Mouse (Mus musculus) kidney, embryonic 16.5 days (tissue): ENCODE results near the gene Gckr. TPM values are rescaled to one million over a fixed set of nuclear protein-coding genes. Genes with fewer than 3 reads are reported as not detected.

Experiments
- ATAC-seq: fragments of 200-750 bp; cut with Nextera tagmentation; 2 replicates; pipeline ENCODE4 v1.8.0; 2017; ENCODE audit warnings: moderate TSS enrichment; ENCODE audit not compliant: low FRiP score, low TSS enrichment
- H3K27ac ChIP-seq: fragments of 300-500 bp; sonication (generic); 2 replicates; pipeline ENCODE4 v1.5.1; 2014; ENCODE audit warnings: low read length
- H3K27me3 ChIP-seq: fragments of 300-500 bp; sonication (generic); 2 replicates; pipeline ENCODE4 v1.6.1; 2014; ENCODE audit warnings: low read length, control low read depth, mixed read lengths; ENCODE audit not compliant: insufficient read depth
- H3K36me3 ChIP-seq: fragments of 300-500 bp; sonication (generic); 2 replicates; pipeline ENCODE4 v1.6.1; 2014; ENCODE audit warnings: low read length, control low read depth, mixed read lengths; ENCODE audit not compliant: insufficient read depth
- H3K4me1 ChIP-seq: fragments of 300-500 bp; sonication (generic); 2 replicates; pipeline ENCODE4 v1.6.1; 2014; ENCODE audit warnings: low read length, control low read depth, mixed read lengths; ENCODE audit not compliant: insufficient read depth
- H3K4me2 ChIP-seq: fragments of 300-500 bp; sonication (generic); replicated peaks from 2 replicates; pipeline ENCODE4 v1.6.1; 2014; ENCODE audit warnings: low read depth, low read length
- H3K4me3 ChIP-seq: fragments of 300-500 bp; sonication (generic); 2 replicates; pipeline ENCODE4 v1.5.1; 2014; ENCODE audit warnings: mild to moderate bottlenecking, low read length
- H3K9ac ChIP-seq: fragments of 300-500 bp; sonication (generic); replicated peaks from 2 replicates; pipeline ENCODE4 v1.6.1; 2014; ENCODE audit warnings: low read length
- H3K9me3 ChIP-seq: fragments of 300-500 bp; sonication (generic); 2 replicates; pipeline ENCODE4 v1.6.1; 2016; ENCODE audit warnings: low read length, control low read depth
- WGBS: fragments of 180-500 bp; shearing (Covaris S2); extraction: QIAGEN DNeasy Blood & Tissue Kit; methylation state at CpG from one replicate; pipeline ENCODE4 v1.1.7; 2014; 5-methylcytosine and 5-hydroxymethylcytosine counted together
- polyA plus RNA-seq: library from polyadenylated mRNA; unstranded; fragments of >200 nt; fragmentation: Nextera tagmentation; extraction: Ambion mirVana; gene quantifications from 2 replicates; pipeline ENCODE4 v1.2.1, GENCODE M21; 2015

Gene Gckr
- polyA plus RNA-seq, 1 experiment from 2014 or later, result 0.24 TPM

DNA sequence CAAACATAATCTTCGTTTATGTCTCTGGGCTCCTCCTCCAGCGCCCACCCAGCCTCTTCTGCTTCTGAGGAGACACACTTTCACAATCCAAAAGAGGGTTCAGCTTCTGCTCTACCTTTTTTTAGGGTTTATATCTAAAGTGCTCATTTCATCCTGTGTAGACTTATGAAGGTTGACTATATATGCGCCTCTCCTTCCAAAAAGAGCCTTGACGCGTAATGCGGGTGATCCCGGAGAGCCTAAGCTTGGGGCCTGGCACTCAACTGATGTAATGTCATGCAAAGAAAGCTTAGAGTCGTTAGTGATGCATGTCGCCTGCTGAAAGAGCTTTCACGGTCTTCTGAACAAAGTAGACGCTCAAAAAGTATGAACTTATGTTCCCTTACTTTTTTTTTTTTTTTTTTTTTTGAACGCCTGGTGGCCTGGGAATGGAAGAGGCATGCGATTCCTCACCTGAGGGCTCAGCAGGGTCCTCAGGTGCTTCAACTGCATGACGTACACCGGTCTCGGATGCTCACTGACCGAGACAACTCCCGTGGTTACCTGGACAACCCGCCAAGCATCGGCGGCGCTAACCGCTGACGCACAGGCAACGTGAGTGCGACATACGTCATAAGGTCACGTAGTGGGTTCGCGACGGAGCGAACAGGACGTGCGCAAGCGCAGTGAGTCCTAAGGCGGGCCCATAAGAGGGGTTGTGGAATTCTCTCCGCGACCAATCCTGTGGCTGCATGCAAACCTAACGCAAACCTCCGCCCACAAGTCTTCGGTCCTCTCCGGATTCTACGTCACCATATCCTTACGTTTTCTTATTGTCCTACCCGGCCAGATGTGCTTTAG lies 6.5 kb upstream of the Gckr start, which contains the start of gene Ift172:
Gene Ift172, minus strand, starts transcription at position 596 of the 840 bp plus-strand sequence.
- ATAC-seq, result peak; percentile 94
- WGBS, result 1% methylated on average over 45 of the region's 45 CpGs
- peak within 1 kb of the TSS; percentile 74 for H3K4me2 ChIP-seq
- H3K4me1 ChIP-seq, result peaks cover 12% of the 10 kb centered on the region
- H3K4me3 ChIP-seq, result peak within 1 kb of the TSS; percentile 61
- peaks cover 7% of the 10 kb centered on the region; the same call in 1 of the 2 replicates for H3K36me3 ChIP-seq
- peak within 1 kb of the TSS; percentile 69 for H3K9ac ChIP-seq
- no peaks in the 10 kb centered on the region for H3K27me3 ChIP-seq
- H3K9me3 ChIP-seq, result no peaks in the 10 kb centered on the region
- peak within 1 kb of the TSS; percentile 67 for H3K27ac ChIP-seq

DNA sequence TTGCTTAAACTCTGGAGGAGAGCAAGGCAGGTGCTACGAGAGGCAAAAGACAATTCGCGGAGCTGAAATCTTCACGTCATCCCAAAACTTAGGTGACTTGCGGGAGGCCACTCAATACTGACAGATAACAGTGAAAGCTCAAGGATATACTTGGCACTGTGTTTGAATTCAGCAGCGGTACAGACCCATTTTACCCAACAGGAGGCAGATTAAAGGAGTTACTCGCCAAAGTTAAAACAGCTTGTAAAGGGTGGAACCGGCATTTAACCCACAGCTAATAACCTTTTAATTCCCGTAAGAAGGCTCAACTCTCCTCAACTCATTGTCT lies 5.9 kb upstream of the Gckr start:
- Histone ChIP-seq H3K27me3 (no peaks in the 10 kb centered on the region), H3K9ac (peak overlapping the region; percentile 60), H3K36me3 (peaks cover 1% of the 10 kb centered on the region; the same call in 1 of the 2 replicates), H3K27ac (peak overlapping the region; percentile 67), H3K4me2 (peak overlapping the region; percentile 74), H3K4me1 (peaks cover 15% of the 10 kb centered on the region), H3K9me3 (no peaks in the 10 kb centered on the region), H3K4me3 (peak overlapping the region; percentile 61)
- no peak for ATAC-seq
- WGBS, result 4% methylated on average over 9 of the region's 9 CpGs

DNA sequence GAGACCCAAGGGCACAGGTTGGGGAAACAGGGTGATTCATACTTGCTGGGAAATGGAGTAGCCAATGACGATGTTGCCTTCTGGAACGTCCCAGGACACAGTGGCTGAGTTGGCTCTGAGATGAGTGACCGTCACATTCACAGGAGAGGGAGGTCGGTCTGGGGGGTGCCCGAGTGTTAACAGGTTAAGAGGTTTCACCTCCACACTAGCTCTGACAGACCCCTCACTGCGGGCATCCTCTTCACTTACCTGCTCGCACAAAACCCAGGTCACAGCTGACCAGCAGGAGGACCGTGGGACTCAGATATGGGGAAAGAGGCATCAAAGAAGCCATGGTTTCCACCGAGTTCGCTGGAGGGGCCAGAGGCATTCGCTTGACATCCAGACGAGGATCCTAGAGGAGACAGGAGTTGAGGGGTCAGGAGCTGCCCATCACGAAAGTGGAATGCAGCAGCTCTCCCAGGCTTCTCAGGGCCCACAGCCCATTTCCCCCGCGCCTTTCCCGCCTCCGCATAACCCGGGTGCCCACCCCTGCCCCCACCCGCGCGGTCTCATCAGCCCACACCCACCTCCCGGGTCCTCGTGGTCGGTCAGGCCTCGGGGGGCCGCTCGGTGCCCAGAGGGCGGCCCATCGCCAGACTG lies 2.2 kb upstream of the Gckr start:
- no peaks in the 10 kb centered on the region for H3K9me3 ChIP-seq
- H3K4me3 ChIP-seq, result peak overlapping the region; percentile 82
- H3K36me3 ChIP-seq, result no peaks in the 10 kb centered on the region
- H3K4me2 ChIP-seq, result peak overlapping the region; percentile 98
- H3K4me1 ChIP-seq, result peaks cover 15% of the 10 kb centered on the region
- peak overlapping the region; percentile 43 for H3K27ac ChIP-seq
- 3% methylated on average over 29 of the region's 29 CpGs for WGBS
- ATAC-seq, result no peak
- H3K27me3 ChIP-seq, result no peaks in the 10 kb centered on the region
- peak overlapping the region; percentile 88 for H3K9ac ChIP-seq

DNA sequence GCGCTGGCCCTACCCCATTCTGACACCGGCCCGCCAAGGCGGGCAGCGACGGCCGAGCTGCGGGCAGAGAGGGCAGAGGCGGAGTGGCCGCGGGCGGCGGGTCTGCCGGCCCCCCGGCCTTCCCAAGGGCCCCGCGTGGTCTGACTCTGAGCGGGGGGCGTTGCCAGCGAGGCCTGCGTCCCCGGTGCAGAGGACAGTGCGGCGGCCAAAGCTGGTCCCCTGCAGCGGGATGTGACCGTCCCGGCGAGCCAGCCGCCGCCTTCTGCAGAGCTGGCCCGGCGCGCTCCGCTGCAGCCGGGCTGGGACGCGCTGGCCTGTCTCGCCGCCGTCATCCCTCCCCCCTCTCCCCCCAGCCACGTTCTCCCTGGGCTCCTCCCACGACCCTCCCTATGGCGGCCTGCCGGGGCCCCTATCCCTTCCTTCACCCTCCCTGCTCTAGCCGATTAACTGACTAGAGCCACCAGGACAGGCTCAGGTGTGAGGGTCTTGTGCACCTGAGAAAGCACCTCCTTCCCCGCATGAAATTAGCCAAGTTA lies 1.6 kb upstream of the Gckr start, which contains the start of gene Fndc4:
Gene Fndc4, minus strand, starts transcription at position 475 of the 536 bp plus-strand sequence.
- 0% methylated on average over 39 of the region's 46 CpGs for WGBS
- Histone ChIP-seq H3K4me3 (peak within 1 kb of the TSS; percentile 82), H3K9ac (peak within 1 kb of the TSS; percentile 88), H3K36me3 (no peaks in the 10 kb centered on the region), H3K27me3 (no peaks in the 10 kb centered on the region), H3K27ac (peak within 1 kb of the TSS; percentile 43), H3K4me2 (peak within 1 kb of the TSS; percentile 98), H3K9me3 (no peaks in the 10 kb centered on the region), H3K4me1 (peaks cover 15% of the 10 kb centered on the region)
- ATAC-seq, result peak; percentile 64

DNA sequence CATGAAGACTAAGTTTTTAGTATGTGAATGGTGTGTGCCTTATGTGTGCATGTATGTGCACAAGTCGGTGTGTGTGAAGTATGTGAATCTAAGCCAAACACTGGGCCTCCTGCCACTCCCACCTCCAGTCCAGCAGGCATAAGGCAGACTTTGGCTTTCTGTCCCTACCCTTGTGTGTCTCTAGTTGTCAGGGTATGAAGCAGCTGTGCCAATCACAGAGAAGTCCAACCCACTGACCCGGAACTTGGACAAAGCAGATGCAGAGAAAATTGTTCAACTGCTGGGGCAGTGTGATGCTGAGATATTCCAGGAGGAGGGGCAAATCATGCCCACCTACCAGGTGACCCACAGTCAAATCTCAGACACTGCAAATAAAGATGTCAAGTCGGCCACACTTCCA lies 738 bp downstream of the Gckr start:
- H3K4me3 ChIP-seq, result no peak overlapping the region
- no peak overlapping the region for H3K4me2 ChIP-seq
- no peaks in the 10 kb centered on the region for H3K27me3 ChIP-seq
- no peak overlapping the region for H3K27ac ChIP-seq
- H3K9me3 ChIP-seq, result no peaks in the 10 kb centered on the region
- H3K36me3 ChIP-seq, result no peaks in the 10 kb centered on the region
- peaks cover 10% of the 10 kb centered on the region for H3K4me1 ChIP-seq
- 67% methylated on average over 3 of the region's 3 CpGs for WGBS
- no peak for ATAC-seq
- no peak overlapping the region for H3K9ac ChIP-seq

DNA sequence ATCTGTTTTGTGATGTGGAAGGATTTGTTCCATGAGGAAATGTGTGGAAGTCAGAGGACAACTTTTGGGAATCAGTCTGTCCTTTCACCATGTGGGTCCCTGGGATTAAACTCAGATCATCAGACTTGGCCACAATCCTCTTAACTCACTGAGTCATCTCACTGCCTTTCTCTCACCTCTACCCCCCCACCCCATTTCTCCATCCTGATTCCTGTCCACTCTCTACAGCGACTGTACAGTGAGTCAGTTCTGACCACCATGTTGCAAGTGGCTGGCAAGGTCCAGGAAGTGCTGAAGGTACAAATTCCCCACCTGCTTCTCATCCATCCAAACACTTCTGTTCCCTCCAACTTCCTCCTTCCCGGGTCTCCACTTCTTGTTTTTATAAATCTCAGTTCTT lies 1.2 kb downstream of the Gckr start:
- H3K27ac ChIP-seq, result no peak overlapping the region
- peaks cover 10% of the 10 kb centered on the region for H3K4me1 ChIP-seq
- no peak overlapping the region for H3K4me3 ChIP-seq
- no peak overlapping the region for H3K9ac ChIP-seq
- H3K4me2 ChIP-seq, result no peak overlapping the region
- 57% methylated on average over 2 of the region's 2 CpGs for whole genome bisulfite sequencing
- H3K9me3 ChIP-seq, result no peaks in the 10 kb centered on the region
- H3K36me3 ChIP-seq, result no peaks in the 10 kb centered on the region
- no peak for ATAC-seq
- no peaks in the 10 kb centered on the region for H3K27me3 ChIP-seq

DNA sequence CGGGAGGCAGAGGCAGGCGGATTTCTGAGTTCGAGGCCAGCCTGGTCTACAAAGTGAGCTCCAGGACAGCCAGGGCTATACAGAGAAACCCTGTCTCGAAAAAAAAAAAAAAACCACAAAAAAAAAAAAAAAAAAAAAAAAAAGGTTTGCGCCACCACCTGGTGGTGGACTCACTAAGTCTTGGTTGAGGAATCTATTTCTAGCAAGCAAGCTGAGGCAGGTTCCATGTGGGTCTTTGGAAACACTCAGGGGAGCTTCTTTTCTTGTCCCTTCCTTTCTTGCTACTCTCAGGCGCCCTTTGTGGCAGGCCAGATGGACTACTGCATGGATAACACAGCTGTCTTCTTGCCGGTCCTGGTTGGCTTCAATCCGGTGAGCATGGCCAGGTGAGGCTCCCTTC lies 4.6 kb downstream of the Gckr start:
- Histone ChIP-seq H3K4me3 (no peak overlapping the region), H3K9me3 (no peaks in the 10 kb centered on the region), H3K27me3 (no peaks in the 10 kb centered on the region), H3K36me3 (no peaks in the 10 kb centered on the region), H3K4me1 (no peaks in the 10 kb centered on the region), H3K4me2 (no peak overlapping the region), H3K9ac (no peak overlapping the region), H3K27ac (no peak overlapping the region)
- no peak for ATAC-seq
- WGBS, result 65% methylated on average over 8 of the region's 8 CpGs

DNA sequence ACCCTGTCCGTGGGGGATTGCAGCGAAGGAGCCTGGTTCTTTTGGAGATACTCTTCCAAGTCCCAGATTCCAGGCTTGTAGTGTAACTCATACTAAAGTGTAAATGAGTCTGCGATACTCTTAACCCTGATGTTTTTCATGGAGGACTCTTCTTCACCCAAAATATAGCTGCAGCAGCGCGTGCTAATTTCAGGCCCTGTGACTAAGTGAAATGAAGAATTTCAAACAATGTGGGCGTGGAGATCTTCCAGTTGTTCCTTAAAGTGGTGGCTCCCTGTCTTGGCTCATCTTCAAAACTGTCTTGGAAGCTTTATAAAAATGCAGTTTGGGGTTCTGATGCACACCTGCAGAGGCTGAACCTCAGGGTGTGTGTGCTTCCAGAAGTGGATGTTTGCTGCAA lies 5.8 kb downstream of the Gckr start:
- H3K9ac ChIP-seq, result no peak overlapping the region
- no peak overlapping the region for H3K4me2 ChIP-seq
- ATAC-seq, result no peak
- H3K4me3 ChIP-seq, result no peak overlapping the region
- WGBS, result 86% methylated on average over 6 of the region's 6 CpGs
- H3K4me1 ChIP-seq, result no peaks in the 10 kb centered on the region
- no peak overlapping the region for H3K27ac ChIP-seq
- H3K9me3 ChIP-seq, result no peaks in the 10 kb centered on the region
- no peaks in the 10 kb centered on the region for H3K36me3 ChIP-seq
- no peaks in the 10 kb centered on the region for H3K27me3 ChIP-seq

DNA sequence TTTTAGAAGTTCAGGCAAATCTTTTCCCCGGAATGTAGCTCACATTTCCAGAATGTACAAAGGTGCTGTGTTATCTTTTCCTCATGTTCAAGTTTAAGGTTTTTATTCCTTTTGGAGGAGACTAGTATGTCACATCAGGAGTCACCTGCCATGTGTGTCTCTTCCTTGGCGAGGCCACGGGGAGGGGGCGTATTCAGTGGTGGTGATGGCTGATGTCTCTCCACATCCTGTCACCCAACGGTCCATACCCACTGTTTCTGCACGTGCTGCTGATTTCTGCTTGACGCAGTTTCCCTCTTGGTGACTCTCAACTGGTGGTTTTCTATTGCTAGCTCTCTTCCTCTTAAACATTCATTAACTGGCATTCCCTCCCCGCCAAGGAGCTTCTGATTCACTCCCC lies 15.6 kb downstream of the Gckr start:
- no peak for ATAC-seq
- 84% methylated on average over 8 of the region's 8 CpGs for WGBS
- H3K9ac ChIP-seq, result no peak overlapping the region

DNA sequence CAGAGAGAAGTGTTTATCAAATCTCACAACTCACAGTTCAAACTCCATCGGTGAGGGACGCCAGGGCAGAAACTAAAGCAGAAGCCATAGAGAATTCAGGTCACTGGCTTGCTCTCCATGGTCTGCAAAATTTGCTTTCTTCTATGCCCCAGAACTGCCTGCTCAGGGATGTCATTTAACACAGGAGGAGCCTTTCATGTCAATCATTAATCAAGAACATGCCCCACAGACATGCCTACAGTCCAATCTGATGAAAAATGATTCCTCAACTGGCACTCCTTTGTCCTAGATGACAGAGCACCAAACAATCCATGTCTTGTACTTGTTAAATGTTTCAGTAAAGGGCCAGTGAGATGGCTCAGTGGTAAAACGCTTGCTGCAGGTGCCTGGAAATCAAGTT lies 25.5 kb downstream of the Gckr start:
- Histone ChIP-seq H3K27ac (no peak overlapping the region), H3K4me2 (no peak overlapping the region), H3K4me1 (no peaks in the 10 kb centered on the region), H3K36me3 (no peaks in the 10 kb centered on the region), H3K9ac (no peak overlapping the region), H3K4me3 (no peak overlapping the region), H3K27me3 (no peaks in the 10 kb centered on the region), H3K9me3 (no peaks in the 10 kb centered on the region)
- WGBS, result 61% methylated on average over 3 of the region's 3 CpGs
- ATAC-seq, result no peak

More for the DNA sequence above, 15.6 kb downstream of the Gckr start:
- no peak overlapping the region for H3K4me3 ChIP-seq
- H3K9me3 ChIP-seq, result no peaks in the 10 kb centered on the region
- no peaks in the 10 kb centered on the region for H3K36me3 ChIP-seq
- H3K27ac ChIP-seq, result no peak overlapping the region
- H3K4me2 ChIP-seq, result no peak overlapping the region
- no peaks in the 10 kb centered on the region for H3K27me3 ChIP-seq
- no peaks in the 10 kb centered on the region for H3K4me1 ChIP-seq
